Mouse (Mus musculus) erythroblast, embryonic 14.5 days (primary cell): ENCODE results near the gene Map4k5.

Source experiments
- GATA1 ChIP-seq: IDR thresholded peaks from 2 replicates; pipeline ENCODE4 v1.6.1; 2012; ENCODE audit warnings: low read length, inconsistent platforms, mixed read lengths
- TAL1 ChIP-seq: IDR thresholded peaks from 3 replicates; pipeline ENCODE4 v1.6.1; 2012; ENCODE audit warnings: low read length, inconsistent platforms, mixed read lengths

DNA sequence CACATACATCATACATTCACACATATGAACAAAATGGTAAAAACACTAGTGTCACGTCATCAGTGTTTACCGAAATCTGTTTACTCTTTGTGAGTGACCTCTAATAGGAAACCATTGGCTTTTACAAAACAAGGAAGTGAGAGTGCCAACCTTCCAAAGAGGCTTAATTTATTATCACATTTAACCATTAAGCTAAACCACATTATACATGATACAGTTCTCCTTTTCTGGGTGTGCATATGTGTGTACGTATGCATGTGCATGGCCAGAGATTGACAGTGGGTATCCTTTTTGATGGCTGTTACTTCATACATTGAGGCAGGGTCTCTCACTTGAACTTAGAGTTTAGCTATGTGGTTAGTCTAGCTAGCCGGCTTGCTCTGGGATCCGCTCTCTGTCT is 21.4 kb downstream of the Map4k5 start:
- TF ChIP-seq TAL1 (no peak), GATA1 (no peak)
